Mouse (Mus musculus) intestine, postnatal 0 days (tissue): ENCODE measurements around the gene Cep57l1. TPM values are rescaled to one million over a fixed set of nuclear protein-coding genes. Genes with fewer than 3 reads are reported as not detected.

ENCODE experiments used
- ATAC-seq: fragments of 200-750 bp; cut with Nextera tagmentation; 2 replicates; pipeline ENCODE4 v1.8.0; 2017; ENCODE audit warnings: mild to moderate bottlenecking, moderate TSS enrichment, moderate library complexity
- H3K27ac ChIP-seq: fragments of 300-500 bp; sonication (generic); 2 replicates; pipeline ENCODE4 v1.5.1; 2014; ENCODE audit warnings: mild to moderate bottlenecking, low read depth, low read length, moderate library complexity
- H3K27me3 ChIP-seq: fragments of 300-500 bp; sonication (generic); replicated peaks from 2 replicates; pipeline ENCODE4 v1.6.1; 2014; ENCODE audit warnings: low read length, mixed read lengths; ENCODE audit not compliant: control insufficient read depth, insufficient read depth
- H3K36me3 ChIP-seq: fragments of 300-500 bp; sonication (generic); 2 replicates; pipeline ENCODE4 v1.6.1; 2014; ENCODE audit warnings: mild to moderate bottlenecking, moderate library complexity; ENCODE audit not compliant: control insufficient read depth, insufficient read depth
- H3K4me1 ChIP-seq: fragments of 300-500 bp; sonication (generic); replicated peaks from 2 replicates; pipeline ENCODE4 v1.6.1; 2014; ENCODE audit warnings: antibody characterized with exemption, low read length, mixed read lengths; ENCODE audit not compliant: control insufficient read depth, insufficient read depth
- H3K4me2 ChIP-seq: fragments of 300-500 bp; sonication (generic); replicated peaks from 2 replicates; pipeline ENCODE4 v1.6.1; 2014; ENCODE audit warnings: low read depth, mild to moderate bottlenecking, moderate library complexity
- H3K4me3 ChIP-seq: fragments of 300-500 bp; sonication (generic); 2 replicates; pipeline ENCODE4 v1.5.1; 2014; ENCODE audit warnings: low read depth, low read length
- H3K9ac ChIP-seq: fragments of 300-500 bp; sonication (generic); 2 replicates; pipeline ENCODE4 v1.6.1; 2014; ENCODE audit warnings: mild to moderate bottlenecking, low read depth, low read length
- H3K9me3 ChIP-seq: fragments of 300-500 bp; sonication (generic); 2 replicates; pipeline ENCODE4 v1.6.1; 2016; ENCODE audit warnings: mixed run types; ENCODE audit not compliant: control insufficient read depth
- CTCF ChIP-seq: sonication (generic); IDR thresholded peaks from 2 replicates; pipeline ENCODE4 v1.5.1; 2016; ENCODE audit warnings: low read depth, mild to moderate bottlenecking, control low read depth, antibody characterized with exemption, moderate library complexity
- whole genome bisulfite sequencing: fragments of 180-500 bp; shearing (Covaris S2); extraction: QIAGEN DNeasy Blood & Tissue Kit; methylation state at CpG from one replicate; pipeline ENCODE4 v1.1.7; 2014; 5-methylcytosine and 5-hydroxymethylcytosine counted together
- polyA plus RNA-seq: library from polyadenylated mRNA; unstranded; fragments of >200 nt; fragmentation: Nextera tagmentation; extraction: Ambion mirVana; gene quantifications from 2 replicates; pipeline ENCODE4 v1.2.1, GENCODE M21; 2015

The Cep57l1 gene
- polyA plus RNA-seq, 1 experiment from 2014 or later = 5.3 TPM

GRCm38 (mm10) chr10:41737245-41737644 is 72.4 kb downstream of the Cep57l1 start:
- no peak overlapping the region for H3K4me3 ChIP-seq
- no peaks in the 10 kb centered on the region for H3K9me3 ChIP-seq
- no peaks in the 10 kb centered on the region; the same call in 1 of the 2 replicates for H3K36me3 ChIP-seq
- no peak overlapping the region for H3K4me2 ChIP-seq
- no peak for ATAC-seq
- H3K9ac ChIP-seq = no peak overlapping the region
- H3K27ac ChIP-seq = no peak overlapping the region
- H3K27me3 ChIP-seq = no peaks in the 10 kb centered on the region
- 96% methylated on average over 16 of the region's 16 CpGs for WGBS
- no peak for TF ChIP-seq CTCF
- no peaks in the 10 kb centered on the region for H3K4me1 ChIP-seq

- 75% methylated on average over 6 of the region's 6 CpGs for WGBS
- no peak for TF ChIP-seq CTCF
- H3K27me3 ChIP-seq = no peaks in the 10 kb centered on the region
- no peak for ATAC-seq
- no peak overlapping the region for H3K4me3 ChIP-seq
- no peaks in the 10 kb centered on the region for H3K4me1 ChIP-seq
- no peak overlapping the region for H3K4me2 ChIP-seq
- H3K36me3 ChIP-seq = peaks cover 4% of the 10 kb centered on the region; the same call in 1 of the 2 replicates
- H3K27ac ChIP-seq = no peak overlapping the region
- H3K9ac ChIP-seq = no peak overlapping the region
- H3K9me3 ChIP-seq = no peaks in the 10 kb centered on the region
Measured at GRCm38 (mm10) chr10:41735398-41735797, 74.3 kb downstream of the Cep57l1 start.

- 97% methylated on average over 3 of the region's 3 CpGs for WGBS
- Histone ChIP-seq H3K9me3 (no peaks in the 10 kb centered on the region), H3K4me1 (no peaks in the 10 kb centered on the region), H3K4me2 (no peak overlapping the region), H3K4me3 (no peak overlapping the region), H3K27ac (no peak overlapping the region), H3K27me3 (no peaks in the 10 kb centered on the region), H3K36me3 (peaks cover 4% of the 10 kb centered on the region; the same call in 1 of the 2 replicates), H3K9ac (no peak overlapping the region)
- no peak for TF ChIP-seq CTCF
- no peak for ATAC-seq
Measured at GRCm38 (mm10) chr10:41733214-41733613, 76.5 kb downstream of the Cep57l1 start.

GRCm38 (mm10) chr10:41731932-41732331 is 77.7 kb downstream of the Cep57l1 start:
- H3K9ac ChIP-seq = no peak overlapping the region
- no peak overlapping the region for H3K4me2 ChIP-seq
- no peaks in the 10 kb centered on the region for H3K9me3 ChIP-seq
- no peaks in the 10 kb centered on the region for H3K27me3 ChIP-seq
- 0 out of 2 replicates have a peak, but pooled peaks cover 8% of the 10 kb centered on the region for H3K36me3 ChIP-seq
- no peak overlapping the region for H3K4me3 ChIP-seq
- WGBS = 87% methylated on average over 4 of the region's 4 CpGs
- TF ChIP-seq CTCF = no peak
- H3K27ac ChIP-seq = no peak overlapping the region
- no peaks in the 10 kb centered on the region for H3K4me1 ChIP-seq
- ATAC-seq = no peak

GRCm38 (mm10) chr10:41730746-41731145 is 78.9 kb downstream of the Cep57l1 start:
- ATAC-seq = no peak
- H3K36me3 ChIP-seq = 0 out of 2 replicates have a peak, but pooled peaks cover 8% of the 10 kb centered on the region
- no peak for TF ChIP-seq CTCF
- H3K9ac ChIP-seq = no peak overlapping the region
- H3K4me3 ChIP-seq = no peak overlapping the region
- H3K4me2 ChIP-seq = no peak overlapping the region
- 95% methylated on average over 10 of the region's 10 CpGs for WGBS
- no peaks in the 10 kb centered on the region for H3K9me3 ChIP-seq
- H3K27me3 ChIP-seq = no peaks in the 10 kb centered on the region
- H3K4me1 ChIP-seq = no peaks in the 10 kb centered on the region
- H3K27ac ChIP-seq = no peak overlapping the region

- Histone ChIP-seq H3K27me3 (no peaks in the 10 kb centered on the region), H3K27ac (no peak overlapping the region), H3K4me2 (no peak overlapping the region), H3K4me1 (no peaks in the 10 kb centered on the region), H3K9ac (no peak overlapping the region), H3K36me3 (peaks cover 8% of the 10 kb centered on the region; the same call in 1 of the 2 replicates), H3K9me3 (no peaks in the 10 kb centered on the region), H3K4me3 (no peak overlapping the region)
- no peak for TF ChIP-seq CTCF
- 84% methylated on average over 9 of the region's 9 CpGs for WGBS
- no peak for ATAC-seq
Measured at GRCm38 (mm10) chr10:41726215-41726614, 83.5 kb downstream of the Cep57l1 start.

- WGBS = 78% methylated on average over 9 of the region's 9 CpGs
- no peaks in the 10 kb centered on the region for H3K27me3 ChIP-seq
Measured at GRCm38 (mm10) chr10:41719587-41719986, 90.1 kb downstream of the Cep57l1 start.

More at GRCm38 (mm10) chr10:41719587-41719986, 90.1 kb downstream of the Cep57l1 start:
- Histone ChIP-seq H3K9ac (no peak overlapping the region), H3K4me3 (no peak overlapping the region), H3K9me3 (no peaks in the 10 kb centered on the region), H3K36me3 (no peaks in the 10 kb centered on the region; the same call in 1 of the 2 replicates), H3K4me2 (no peak overlapping the region), H3K4me1 (no peaks in the 10 kb centered on the region), H3K27ac (no peak overlapping the region)
- no peak for TF ChIP-seq CTCF
- ATAC-seq = no peak
